In the genomic region with DNA sequence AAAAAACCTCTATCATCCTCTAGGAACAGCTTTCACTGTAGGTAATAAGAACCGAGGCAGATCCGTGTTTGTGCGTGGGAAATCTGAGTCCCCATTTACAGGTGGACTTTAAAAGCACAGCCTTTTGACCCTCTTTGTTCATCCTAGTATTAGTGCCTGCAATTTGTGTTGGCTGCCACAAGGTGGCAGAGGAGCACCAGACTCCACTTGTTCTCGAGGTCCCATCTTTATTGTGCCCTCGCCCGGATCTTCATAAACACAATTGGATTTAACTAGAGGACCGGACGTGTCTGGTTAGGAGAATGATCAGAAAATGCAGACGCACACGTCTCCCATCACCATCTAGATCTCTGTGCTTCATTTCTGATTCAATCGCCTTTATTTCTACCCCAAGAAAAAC, we compare ENCODE assay signal across 9 mouse cellular contexts.
A peak's percentile ranks its signal among the peaks of the same experiment; 100 is the strongest.
DNase-seq lines count a peak whose midpoint lies in the region; ATAC-seq and TF ChIP-seq lines count a peak whose summit lies in the region.
"Had no signal": no experiment of that assay in that cellular context is flagged by ENCODE, and none has a peak within 500 bp of the region (broad histone marks: within the 10 kb centered on the region; RNA-seq: fewer than 3 reads in every experiment).

No protein-coding gene starts in this region.

- no peak overlapping the region for H3K4me3 ChIP-seq in lung, postnatal 0 days (ENCODE audit: low read depth, low read length)
- H3K4me3 ChIP-seq: neural tube, embryonic 13.5 days had no signal

- 0 out of 2 replicates have a peak, but pooled peaks have one; percentile 31 for ATAC-seq in frontal cortex, adult (ENCODE audit: low TSS enrichment)
- ATAC-seq in lung, postnatal 0 days: no peak

- TF ChIP-seq EP300 in lung, postnatal 0 days (IDR thresholded peaks at IDR 0.05): no peak

- H3K9ac ChIP-seq in lung, postnatal 0 days (replicated peaks; ENCODE audit: low read depth): no peak overlapping the region
- H3K9ac ChIP-seq: neural tube, embryonic 13.5 days had no signal

- 25% methylated on average over 11 of the region's 11 CpGs for WGBS in lung, postnatal 0 days

- peak; percentile 78 for TF ChIP-seq CTCF in lung, postnatal 0 days (IDR thresholded peaks at IDR 0.05)

- H3K4me1 ChIP-seq in lung, postnatal 0 days (ENCODE audit: insufficient read depth, low read depth, low read length): no peaks in the 10 kb centered on the region

- H3K9me3 ChIP-seq in lung, postnatal 0 days (ENCODE audit: low read length): no peaks in the 10 kb centered on the region
- H3K9me3 ChIP-seq: neural tube, embryonic 13.5 days had no signal

- no peak overlapping the region for H3K4me2 ChIP-seq in lung, postnatal 0 days (replicated peaks; ENCODE audit: low read depth, low read length)
- H3K4me2 ChIP-seq: neural tube, embryonic 13.5 days had no signal

- no peak overlapping the region for H3K27ac ChIP-seq in lung, postnatal 0 days (ENCODE audit: low read length)
- H3K27ac ChIP-seq: neural tube, embryonic 13.5 days had no signal

- DNase-seq in frontal cortex, postnatal 25 days (ENCODE audit: low spot score in 2 of 2): no peak
- peak; percentile 11 for DNase-seq in lung, postnatal 0 days (ENCODE audit: low spot score)
- no peak for DNase-seq in lung, adult 18-20 months
- peak; percentile 44 for DNase-seq in brain, adult 2 months (ENCODE audit: low read depth, low spot score)
- DNase-seq in kidney, postnatal 4 days: peak; percentile 42 to 50
- DNase-seq in natural killer cell, adult 2 months (ENCODE audit: low spot score in 2 of 2): no peak
- no peak for DNase-seq in frontal cortex, postnatal 36 days (ENCODE audit: low spot score in 2 of 2)

- H3K36me3 ChIP-seq in lung, postnatal 0 days (ENCODE audit: insufficient read depth, low read length): no peaks in the 10 kb centered on the region

- no peaks in the 10 kb centered on the region for H3K27me3 ChIP-seq in lung, postnatal 0 days (replicated peaks; ENCODE audit: insufficient read depth, low read length)
- H3K27me3 ChIP-seq: neural tube, embryonic 13.5 days had no signal

Comparison
In these comparisons a context has a peak if more than half of its experiments do, and no peak if none do; other contexts are left out.
1. DNase-seq: peak in lung, postnatal 0 days (single experiment), brain, adult 2 months (single experiment) and kidney, postnatal 4 days (2 of 2); none in frontal cortex, postnatal 25 days (0 of 2), lung, adult 18-20 months (0 of 2), natural killer cell, adult 2 months (0 of 2) and frontal cortex, postnatal 36 days (0 of 2).